In genomic region chr5:142787304-142787905, GRCm38 (mm10) we compare ENCODE assay signal across 15 mouse cellular contexts. TPM values are rescaled to one million over a fixed set of nuclear protein-coding genes. Genes with fewer than 3 reads are reported as not detected.
DNase-seq lines count a peak whose midpoint lies in the region; ATAC-seq and TF ChIP-seq lines count a peak whose summit lies in the region.
"Had no signal": no experiment of that assay in that cellular context is flagged by ENCODE, and none has a peak within 500 bp of the region (broad histone marks: within the 10 kb centered on the region; RNA-seq: fewer than 3 reads in every experiment).

No protein-coding gene starts in this region.

- H3K27me3 ChIP-seq in lung, embryonic 14.5 days (ENCODE audit: insufficient read depth, low read length): no peaks in the 10 kb centered on the region
- H3K27me3 ChIP-seq: CH12.LX; embryonic facial prominence, embryonic 15.5 days; liver, embryonic 13.5 days had no signal

- no peak overlapping the region for H3K27ac ChIP-seq in lung, embryonic 14.5 days (ENCODE audit: low read depth)
- H3K27ac ChIP-seq: embryonic facial prominence, embryonic 15.5 days; liver, embryonic 13.5 days had no signal

- no peak overlapping the region for H3K4me2 ChIP-seq in lung, embryonic 14.5 days
- H3K4me2 ChIP-seq: embryonic facial prominence, embryonic 15.5 days; liver, embryonic 13.5 days had no signal

- H3K9ac ChIP-seq in lung, embryonic 14.5 days: no peak overlapping the region
- H3K9ac ChIP-seq: embryonic facial prominence, embryonic 15.5 days; liver, embryonic 13.5 days had no signal

- no peaks in the 10 kb centered on the region; the same call in 1 of the 2 replicates for H3K4me1 ChIP-seq in lung, embryonic 14.5 days (ENCODE audit: insufficient read depth)
- peaks cover 7% of the 10 kb centered on the region for H3K4me1 ChIP-seq in lung, adult 2 months (ENCODE audit: control insufficient read depth, insufficient read depth, low read length)

- ATAC-seq in lung, embryonic 14.5 days (ENCODE audit: insufficient read depth): no peak
- peak; percentile 18; the same call in 1 of the 2 replicates for ATAC-seq in megakaryocyte progenitor cell, adult 5-6 weeks (replicated peaks; ENCODE audit: poor library complexity)

- 0 out of 2 replicates have a peak, but pooled peaks have one; percentile 2 for TF ChIP-seq CTCF in lung, embryonic 14.5 days (IDR thresholded peaks at IDR 0.05; ENCODE audit: low read depth)
- no peak for TF ChIP-seq CTCF in lung, adult 2 months (IDR thresholded peaks at IDR 0.05; ENCODE audit: insufficient read depth, low read length)

- H3K9me3 ChIP-seq in lung, embryonic 14.5 days (ENCODE audit: low read depth, low read length): no peaks in the 10 kb centered on the region
- H3K9me3 ChIP-seq: embryonic facial prominence, embryonic 15.5 days had no signal

- H3K36me3 ChIP-seq in lung, embryonic 14.5 days (ENCODE audit: insufficient read depth): peaks cover 67% of the 10 kb centered on the region

- no peak for TF ChIP-seq POLR2A in lung, adult 2 months (IDR thresholded peaks at IDR 0.05; ENCODE audit: borderline replicate concordance, extremely low read depth, low read depth, low read length)

- 85% methylated on average over 37 of the region's 37 CpGs for WGBS in lung, embryonic 14.5 days
- WGBS in lung, adult 2 months: 92% methylated on average over 37 of the region's 37 CpGs

- H3K4me3 ChIP-seq in lung, embryonic 14.5 days (ENCODE audit: low read depth, low read length): no peak overlapping the region
- H3K4me3 ChIP-seq in lung, adult 2 months (replicated peaks; ENCODE audit: extremely low read depth, low read depth, low read length): no peak overlapping the region
- H3K4me3 ChIP-seq: embryonic facial prominence, embryonic 15.5 days; liver, embryonic 13.5 days had no signal

- no peak for DNase-seq in lung, embryonic 14.5 days
- no peak for DNase-seq in lung, adult 2 months
- peak; percentile 60 for DNase-seq in brain, adult 2 months (ENCODE audit: low read depth, low spot score)
- DNase-seq in cerebellum, adult 9-10 months: peak; percentile 80
- DNase-seq in urinary bladder, adult 18-20 months (ENCODE audit: low spot score in 2 of 2): no peak
- no peak for DNase-seq in retina, postnatal 1 day
- DNase-seq: adrenal gland, postnatal 14 days; heart, postnatal 4 days; liver, embryonic 13.5 days; lung, postnatal 36 days; right cerebral cortex, postnatal 14 days; thymus, postnatal 25 days had no signal

RNA-seq across cellular contexts. Expression of gene Tnrc18, which starts 30.1 kb away (rescaled TPM):
- 38.4 and 40.4 TPM in 2 replicates for polyA plus RNA-seq in lung, embryonic 14.5 days (2014; fragmentation: Nextera tagmentation; extraction: Ambion mirVana)
- polyA plus RNA-seq in lung, adult 2 months (2012; rRNA removed): 60.1 and 87.1 TPM in 2 replicates
- total RNA-seq in megakaryocyte progenitor cell, adult 5-6 weeks (2015): 27.3 and 30.2 TPM in 2 replicates
- total RNA-seq in megakaryocyte progenitor cell, adult 5-6 weeks (2017): 10.9 and 14.5 TPM in 2 replicates

Comparison
In these comparisons a context has a peak if more than half of its experiments do, and no peak if none do; other contexts are left out.
1. DNase-seq: peak in brain, adult 2 months (single experiment) and cerebellum, adult 9-10 months (single experiment); none in lung, embryonic 14.5 days (single experiment), lung, adult 2 months (single experiment), urinary bladder, adult 18-20 months (0 of 2) and retina, postnatal 1 day (single experiment).